Mouse (Mus musculus) kidney, adult 9 months (tissue): Measurements from ENCODE around the gene Tmem185b.

Experiments
- DNase-seq: peaks from one replicate; pipeline ENCODE4 v3.0.0; 2022

The Tmem185b gene

GRCm38 (mm10) chr1:119503808-119504207 is 22.2 kb upstream of the Tmem185b start:
- no peak for DNase-seq

- peak; percentile 99 for DNase-seq
Measured at GRCm38 (mm10) chr1:119504260-119505062, 21.5 kb upstream of the Tmem185b start, which contains the start of gene Ralb. Ralb (minus strand) TSS chr1:119504794.

- DNase-seq: no peak
Measured at GRCm38 (mm10) chr1:119505951-119506350, 20.0 kb upstream of the Tmem185b start.

GRCm38 (mm10) chr1:119508548-119508947 is 17.4 kb upstream of the Tmem185b start:
- DNase-seq: peak; percentile 68

- DNase-seq: no peak
Measured at GRCm38 (mm10) chr1:119509474-119509873, 16.5 kb upstream of the Tmem185b start.

- no peak for DNase-seq
Measured at GRCm38 (mm10) chr1:119510409-119510808, 15.6 kb upstream of the Tmem185b start.

- no peak for DNase-seq
Measured at GRCm38 (mm10) chr1:119510857-119511256, 15.1 kb upstream of the Tmem185b start.

DNA sequence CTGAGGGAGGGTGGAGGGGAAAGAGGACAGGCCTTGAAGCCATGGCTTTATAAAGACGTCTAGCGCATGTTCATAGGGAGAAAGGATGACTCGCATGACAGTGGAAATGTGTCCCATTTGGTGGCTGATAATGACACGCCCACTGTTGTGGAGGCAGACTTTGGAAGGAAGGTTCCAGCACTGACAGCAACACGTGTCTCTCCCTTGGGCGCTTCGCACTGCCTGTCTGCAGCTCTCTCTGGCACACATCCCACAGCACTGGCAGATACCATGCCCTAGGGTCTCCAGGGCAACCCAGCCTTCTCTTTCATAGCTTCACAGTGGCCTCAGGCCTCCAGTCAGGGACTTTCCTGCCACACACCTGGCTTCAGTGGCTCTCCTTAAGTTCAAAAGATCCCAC is 7.9 kb upstream of the Tmem185b start:
- no peak for DNase-seq

DNA sequence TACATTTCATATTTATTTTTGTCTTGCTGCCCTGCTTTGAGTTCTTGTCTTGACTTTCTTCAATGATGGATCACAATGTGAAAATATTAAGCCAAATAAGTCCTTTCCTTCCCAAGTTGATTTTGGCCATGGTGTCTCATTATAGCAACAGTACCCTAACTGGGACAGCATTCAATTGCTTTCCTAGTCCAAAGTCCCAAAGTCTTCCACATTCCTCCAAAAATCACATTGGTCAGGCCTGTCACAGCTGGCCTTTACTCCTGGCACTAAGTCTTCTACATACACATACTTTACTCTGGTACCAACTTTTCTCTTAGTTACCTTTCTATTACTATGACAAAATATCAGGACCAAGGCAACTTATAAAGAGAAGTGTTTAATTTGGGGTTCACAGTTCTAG is 7.2 kb upstream of the Tmem185b start:
- no peak for DNase-seq

DNA sequence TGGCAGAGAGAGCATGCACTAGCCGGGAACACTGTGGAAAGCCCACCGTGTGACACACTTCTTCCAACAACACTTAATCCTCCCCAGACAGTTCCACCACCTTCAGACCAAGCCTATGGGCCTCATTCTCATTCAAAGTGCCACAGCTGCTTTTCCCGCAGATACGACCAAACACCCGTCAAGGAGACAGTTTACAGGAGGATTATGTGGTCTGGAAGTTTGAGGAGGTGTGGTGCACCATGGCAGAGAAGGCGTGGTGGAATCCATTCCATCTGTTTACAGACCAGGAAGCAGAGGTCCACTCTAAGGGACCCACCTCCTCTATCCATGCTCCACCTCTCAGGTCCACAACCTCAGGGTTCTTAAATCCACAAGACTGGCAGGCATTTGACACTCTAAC is 6.7 kb upstream of the Tmem185b start:
- DNase-seq: no peak

DNA sequence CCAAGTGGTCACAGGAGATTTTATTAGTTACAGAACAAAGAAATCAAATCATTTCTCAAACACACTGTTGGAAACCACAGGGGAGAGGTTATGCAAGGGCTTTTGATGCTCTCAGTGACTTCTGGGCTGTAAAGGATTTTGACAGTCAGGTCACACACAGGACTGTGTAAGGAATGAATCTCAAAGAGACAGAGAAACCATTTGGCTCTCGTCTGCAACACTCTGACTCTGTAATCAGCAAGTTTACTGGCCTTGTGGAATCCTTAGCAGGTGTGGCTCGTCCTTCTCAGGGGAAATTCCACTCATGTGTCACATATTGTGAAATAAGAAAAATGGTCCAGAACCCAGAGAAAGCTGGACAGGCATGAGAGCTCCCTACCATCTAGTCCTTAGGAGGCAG is 4.9 kb upstream of the Tmem185b start:
- DNase-seq: no peak

DNA sequence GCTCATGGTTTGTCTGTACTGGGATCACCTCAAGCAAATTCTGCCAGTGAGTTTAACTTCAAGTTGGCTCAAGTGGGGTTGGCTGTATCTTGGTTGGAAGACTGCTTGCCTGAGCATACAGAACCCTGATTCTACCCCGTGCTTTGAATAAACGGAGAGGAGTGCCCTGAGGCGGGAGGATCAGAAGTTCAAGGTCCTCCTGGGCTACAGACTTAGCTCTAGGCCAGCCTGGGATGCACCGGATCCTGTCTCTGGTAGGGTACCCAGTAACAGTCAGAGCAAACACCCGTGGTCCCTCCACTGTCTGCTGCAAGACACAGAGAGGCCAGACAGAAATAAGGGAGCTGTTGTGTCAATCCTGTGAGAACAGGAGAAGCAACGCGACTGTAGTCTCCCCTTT is 4.3 kb upstream of the Tmem185b start:
- DNase-seq: peak; percentile 49

DNA sequence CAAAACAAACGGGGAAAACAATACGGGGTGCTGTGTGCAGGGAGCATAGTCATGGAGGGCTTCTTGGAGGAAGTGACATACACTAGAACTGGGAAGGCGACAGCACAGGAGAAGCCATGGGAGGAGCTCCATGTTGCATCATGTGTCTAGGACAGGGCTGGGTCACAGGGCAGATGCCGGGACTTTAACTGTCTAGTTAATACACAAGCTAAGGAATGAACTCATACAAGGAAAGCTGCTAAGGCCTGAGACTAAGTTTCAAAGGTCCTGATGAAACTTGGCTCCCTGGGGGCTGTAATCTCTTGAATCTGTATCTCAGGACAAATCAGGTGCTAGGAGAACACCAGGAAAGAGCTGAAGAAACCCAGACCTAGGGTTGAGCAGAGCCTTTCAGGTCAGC is 3.2 kb upstream of the Tmem185b start:
- DNase-seq: peak; percentile 92

DNA sequence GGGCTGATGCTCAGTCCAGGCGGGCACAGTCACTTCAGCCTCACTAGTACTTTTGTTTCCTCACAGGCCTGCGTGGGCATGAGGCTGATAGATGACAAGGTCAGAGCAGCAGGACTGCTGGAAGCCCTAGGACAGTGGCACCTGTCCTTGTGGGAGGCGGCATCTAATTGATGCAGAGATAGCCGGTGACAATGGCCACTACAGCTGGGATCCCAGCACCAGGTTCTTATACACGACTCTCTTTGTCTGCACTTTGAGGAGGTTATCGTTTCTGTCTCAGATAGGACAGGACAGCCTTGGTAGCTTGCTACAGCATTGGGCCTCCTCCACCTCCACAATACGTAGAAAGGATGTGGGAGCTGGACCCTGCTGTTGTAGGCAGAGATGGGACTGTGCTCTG is 2.6 kb upstream of the Tmem185b start:
- DNase-seq: no peak

GRCm38 (mm10) chr1:119523826-119524225 is 2.1 kb upstream of the Tmem185b start:
- peak; percentile 57 for DNase-seq

DNA sequence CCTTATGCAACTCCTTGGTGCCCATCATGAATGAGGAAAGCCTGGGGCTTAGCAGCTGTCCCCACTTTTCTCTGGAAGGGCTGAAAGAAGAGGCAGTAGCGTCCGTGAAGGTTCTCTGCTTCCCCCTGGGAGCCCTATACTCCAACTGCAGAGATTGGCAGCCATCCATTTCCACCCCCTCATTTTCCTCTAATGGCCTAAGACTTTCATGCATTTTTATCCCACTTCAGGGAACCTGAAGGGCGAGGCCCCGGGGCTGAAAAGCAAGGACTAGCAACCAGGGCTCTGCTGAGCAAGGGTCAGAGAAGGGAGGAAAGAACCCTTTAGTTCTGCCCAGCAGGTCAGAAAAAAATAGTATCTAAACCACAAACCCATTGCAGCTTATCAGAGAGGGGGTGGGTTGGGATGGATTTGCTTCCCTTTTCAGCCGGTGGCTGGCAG is 936 bp upstream of the Tmem185b start:
- peak; percentile 57 for DNase-seq

- DNase-seq: peak; percentile 82
Measured at GRCm38 (mm10) chr1:119530941-119531340, 5.0 kb downstream of the Tmem185b start.

DNA sequence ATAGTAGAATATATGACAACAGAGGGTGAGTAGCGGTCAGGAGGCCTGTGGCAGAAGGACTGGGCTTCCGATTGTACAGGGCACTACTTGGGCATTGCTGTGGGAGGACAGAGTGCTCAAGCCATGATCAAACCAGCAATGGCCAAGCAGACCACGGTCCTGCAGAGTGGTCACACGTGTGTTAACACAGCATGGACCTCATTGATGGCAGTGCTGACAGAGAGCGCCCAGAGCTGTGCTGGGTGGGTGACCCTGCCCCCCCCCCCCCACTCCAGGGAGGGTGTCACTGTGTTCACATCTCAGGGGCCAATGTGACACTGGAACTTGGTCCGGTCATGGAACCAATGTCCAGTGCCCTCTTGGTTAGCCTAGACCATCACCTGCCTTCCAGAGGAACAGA is 6.2 kb downstream of the Tmem185b start:
- no peak for DNase-seq

GRCm38 (mm10) chr1:119533093-119533805 is 7.3 kb downstream of the Tmem185b start:
- no peak for DNase-seq

GRCm38 (mm10) chr1:119534341-119534740 is 8.4 kb downstream of the Tmem185b start:
- DNase-seq: no peak

- DNase-seq: no peak
Measured at GRCm38 (mm10) chr1:119536122-119536521, 10.2 kb downstream of the Tmem185b start.

- no peak for DNase-seq
Measured at GRCm38 (mm10) chr1:119537651-119538050, 11.7 kb downstream of the Tmem185b start.

- peak; percentile 38 for DNase-seq
Measured at GRCm38 (mm10) chr1:119539252-119539651, 13.3 kb downstream of the Tmem185b start.
